Mouse (Mus musculus) midbrain, embryonic 13.5 days (tissue): ENCODE results near the gene Ddx42. TPM values are rescaled to one million over a fixed set of nuclear protein-coding genes. Genes with fewer than 3 reads are reported as not detected.

Source experiments
- ATAC-seq: fragments of 200-750 bp; cut with Nextera tagmentation; 2 replicates; pipeline ENCODE4 v1.8.0; 2017; ENCODE audit warnings: mild to moderate bottlenecking, moderate TSS enrichment, moderate library complexity
- H3K27ac ChIP-seq: fragments of 300-500 bp; sonication (generic); 2 replicates; pipeline ENCODE4 v1.5.1; 2015; ENCODE audit warnings: inconsistent platforms, mild to moderate bottlenecking, moderate library complexity
- H3K27me3 ChIP-seq: fragments of 300-500 bp; sonication (generic); 2 replicates; pipeline ENCODE4 v1.6.1; 2015; ENCODE audit warnings: mild to moderate bottlenecking, inconsistent platforms
- H3K36me3 ChIP-seq: fragments of 300-500 bp; sonication (generic); 2 replicates; pipeline ENCODE4 v1.6.1; 2015; ENCODE audit warnings: mild to moderate bottlenecking, inconsistent platforms
- H3K4me1 ChIP-seq: fragments of 300-500 bp; sonication (generic); replicated peaks from 2 replicates; pipeline ENCODE4 v1.6.1; 2015; ENCODE audit warnings: inconsistent platforms
- H3K4me2 ChIP-seq: fragments of 300-500 bp; sonication (generic); replicated peaks from 2 replicates; pipeline ENCODE4 v1.6.1; 2015; ENCODE audit warnings: moderate library complexity, mild to moderate bottlenecking, inconsistent platforms
- H3K4me3 ChIP-seq: fragments of 300-500 bp; sonication (generic); replicated peaks from 2 replicates; pipeline ENCODE4 v1.5.1; 2015; ENCODE audit warnings: mild to moderate bottlenecking, inconsistent platforms
- H3K9ac ChIP-seq: fragments of 300-500 bp; sonication (generic); replicated peaks from 2 replicates; pipeline ENCODE4 v1.6.1; 2015; ENCODE audit warnings: mild to moderate bottlenecking, inconsistent platforms
- H3K9me3 ChIP-seq: fragments of 300-500 bp; sonication (generic); 2 replicates; pipeline ENCODE4 v1.6.1; 2016; ENCODE audit warnings: mild to moderate bottlenecking, inconsistent platforms
- whole genome bisulfite sequencing: fragments of 180-500 bp; shearing (Covaris S2); methylation state at CpG from one replicate; pipeline ENCODE4 v1.1.7; 2015; 5-methylcytosine and 5-hydroxymethylcytosine counted together
- polyA plus RNA-seq: library from polyadenylated mRNA; unstranded; fragments of >200 nt; fragmentation: Nextera tagmentation; extraction: Ambion mirVana; gene quantifications from 2 replicates; pipeline ENCODE4 v1.2.1, GENCODE M21; 2015

Gene Ddx42
- polyA plus RNA-seq, 1 experiment from 2014 or later, result 101 TPM

- no peak overlapping the region for H3K27ac ChIP-seq
- no peaks in the 10 kb centered on the region for H3K36me3 ChIP-seq
- 95% methylated on average over 5 of the region's 5 CpGs for WGBS
- no peak overlapping the region for H3K4me3 ChIP-seq
- no peak overlapping the region for H3K4me2 ChIP-seq
- H3K4me1 ChIP-seq, result no peaks in the 10 kb centered on the region
- ATAC-seq, result no peak
- no peaks in the 10 kb centered on the region for H3K9me3 ChIP-seq
- no peak overlapping the region for H3K9ac ChIP-seq
- no peaks in the 10 kb centered on the region for H3K27me3 ChIP-seq
These were observed 73.7 kb downstream of the Ddx42 start for GRCm38 (mm10) chr11:106290376-106290775.

- no peak for ATAC-seq
These were observed 75.1 kb downstream of the Ddx42 start for GRCm38 (mm10) chr11:106291861-106292260.

More at GRCm38 (mm10) chr11:106291861-106292260, 75.1 kb downstream of the Ddx42 start:
- no peak overlapping the region for H3K27ac ChIP-seq
- no peak overlapping the region for H3K4me3 ChIP-seq
- H3K9ac ChIP-seq, result no peak overlapping the region
- no peaks in the 10 kb centered on the region for H3K9me3 ChIP-seq
- no peaks in the 10 kb centered on the region for H3K36me3 ChIP-seq
- no peak overlapping the region for H3K4me2 ChIP-seq
- no peaks in the 10 kb centered on the region for H3K27me3 ChIP-seq
- WGBS, result 89% methylated on average over 2 of the region's 2 CpGs
- no peaks in the 10 kb centered on the region for H3K4me1 ChIP-seq

Other genes with a start within 250 kb of the Ddx42 start
- 1.5 and 1.8 TPM in 2 replicates for gene Ace, start 249.0 kb upstream of the Ddx42 start, polyA plus RNA-seq
- gene Ace3, start 222.3 kb upstream of the Ddx42 start, polyA plus RNA-seq, result not detected in 2 replicates
- 0.75 and 0.90 TPM in 2 replicates for gene Kcnh6, start 208.8 kb upstream of the Ddx42 start, polyA plus RNA-seq
- gene Dcaf7, start 180.1 kb upstream of the Ddx42 start, polyA plus RNA-seq, result 118 and 119 TPM in 2 replicates
- 8.3 and 9.6 TPM in 2 replicates for gene Taco1, start 150.9 kb upstream of the Ddx42 start, polyA plus RNA-seq
- 12.5 and 14.5 TPM in 2 replicates for gene Map3k3, start 132.3 kb upstream of the Ddx42 start, polyA plus RNA-seq
- gene Gm10840, start 56.1 kb upstream of the Ddx42 start, polyA plus RNA-seq, result 1.7 TPM in 1 of 2 replicates, not detected in the other
- 211 TPM in 2 replicates for gene Limd2, start 56.1 kb upstream of the Ddx42 start, polyA plus RNA-seq
- gene Strada, start 14.8 kb upstream of the Ddx42 start, polyA plus RNA-seq, result 33.8 and 36.9 TPM in 2 replicates
- gene Ccdc47, start 582 bp upstream of the Ddx42 start, polyA plus RNA-seq, result 96.2 and 101 TPM in 2 replicates
- 39.3 and 40.3 TPM in 2 replicates for gene Ftsj3, start 39.2 kb downstream of the Ddx42 start, polyA plus RNA-seq
- gene Psmc5, start 39.2 kb downstream of the Ddx42 start, polyA plus RNA-seq, result 324 and 341 TPM in 2 replicates
- gene Smarcd2, start 56.0 kb downstream of the Ddx42 start, polyA plus RNA-seq, result 10.8 and 11.4 TPM in 2 replicates
- 0.16 and 0.18 TPM in 2 replicates for gene Tcam1, start 59.7 kb downstream of the Ddx42 start, polyA plus RNA-seq
- not detected in 2 replicates for gene Gh, start 84.9 kb downstream of the Ddx42 start, polyA plus RNA-seq
- gene Cd79b, start 97.8 kb downstream of the Ddx42 start, polyA plus RNA-seq, result 0.50 and 0.66 TPM in 2 replicates
- gene Scn4a, start 136.4 kb downstream of the Ddx42 start, polyA plus RNA-seq, result 0.05 TPM in 1 of 2 replicates, not detected in the other
- not detected in 2 replicates for gene Prr29, start 148.5 kb downstream of the Ddx42 start, polyA plus RNA-seq
- gene Icam2, start 171.1 kb downstream of the Ddx42 start, polyA plus RNA-seq, result 8.5 and 10.7 TPM in 2 replicates